Mouse (Mus musculus) left cerebral cortex, postnatal 14 days (tissue): ENCODE measurements around the gene Dlg5. TPM values are rescaled to one million over a fixed set of nuclear protein-coding genes. Genes with fewer than 3 reads are reported as not detected.

ENCODE experiments used
- microRNA-seq, 2 experiments: library from miRNA; unstranded; fragments of <30 nt; microRNA quantifications; one replicate each; pipeline ENCODE4 v1.2.0; 2022
- total RNA-seq, 2 experiments: library from RNA; stranded (reverse); gene quantifications; 2 replicates each; pipeline ENCODE4 v1.2.3; 2021

Gene Dlg5
- total RNA-seq, 2 experiments from 2014 or later = 37.3 to 41.9 TPM

Small RNAs within 50 kb of the gene (microRNA-seq; reads per million reads assigned to microRNA genes)
- gene Mir7210 = 0 reads per million in 2 experiments

Other genes starting within 250 kb of the Dlg5 start
- 100 to 1,000 TPM; 164 to 187 TPM for gene Kcnma1, start 231.4 kb downstream of the Dlg5 start, total RNA-seq
- gene E330034G19Rik, start 47.3 kb upstream of the Dlg5 start, total RNA-seq = under 1 TPM in 1 of 2 experiments, not detected in 1; 0.26 TPM
- 10 to 100 TPM; 31.7 to 36.2 TPM for gene Polr3a, start 241.1 kb upstream of the Dlg5 start, total RNA-seq
- gene Rps24, start 241.2 kb upstream of the Dlg5 start, total RNA-seq = 100 to 1,000 TPM; 652 to 714 TPM